Mouse (Mus musculus): ENCODE measurements around the gene Notch2. TPM values are rescaled to one million over a fixed set of nuclear protein-coding genes. Genes with fewer than 3 reads are reported as not detected.
A peak's percentile ranks its signal among the peaks of the same experiment; 100 is the strongest.
"Not testable (repeated sequence)": the region's sequence is repeated elsewhere in the genome, so short reads cannot be mapped to it uniquely, and the experiment has no call there.

The Notch2 gene
- polyA plus RNA-seq, 1 experiment from 2014 or later: 35.7 TPM

DNA sequence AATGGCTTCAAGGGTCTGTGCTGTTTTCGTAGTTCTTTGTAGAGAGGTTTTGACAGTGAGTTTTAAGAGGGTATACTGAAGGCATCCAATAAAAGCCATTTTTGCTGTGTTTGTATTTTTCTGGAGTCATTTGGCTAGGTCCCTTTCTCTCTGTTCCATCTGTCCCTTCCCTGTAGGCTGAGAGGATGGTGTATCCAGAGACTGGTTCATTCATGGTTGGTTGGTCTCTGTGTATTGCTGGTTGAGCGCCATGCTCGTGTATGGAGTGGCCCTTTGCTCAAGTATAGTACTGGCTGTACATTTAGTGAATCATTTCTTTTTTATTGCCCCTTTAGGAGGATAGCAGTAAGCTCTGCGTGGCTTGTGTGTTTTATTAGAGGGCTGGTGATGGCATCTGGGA is 30.3 kb downstream of the Notch2 start:
- H3K27me3 ChIP-seq: no peaks in the 10 kb centered on the region
- peaks cover 76% of the 10 kb centered on the region for H3K4me1 ChIP-seq (replicated peaks)
- H3K36me3 ChIP-seq: no peaks in the 10 kb centered on the region
- H3K9me3 ChIP-seq: no peaks in the 10 kb centered on the region
- peak overlapping the region; percentile 82 for H3K27ac ChIP-seq
- ATAC-seq (ENCODE audit: insufficient number of reproducible peaks, insufficient read depth, low FRiP score, low TSS enrichment, low read depth): no peak
- 45% methylated on average over 4 of the region's 4 CpGs for WGBS
- no peak overlapping the region for H3K9ac ChIP-seq (replicated peaks)
- no peak overlapping the region for H3K4me3 ChIP-seq (replicated peaks)
- no peak overlapping the region for H3K4me2 ChIP-seq

DNA sequence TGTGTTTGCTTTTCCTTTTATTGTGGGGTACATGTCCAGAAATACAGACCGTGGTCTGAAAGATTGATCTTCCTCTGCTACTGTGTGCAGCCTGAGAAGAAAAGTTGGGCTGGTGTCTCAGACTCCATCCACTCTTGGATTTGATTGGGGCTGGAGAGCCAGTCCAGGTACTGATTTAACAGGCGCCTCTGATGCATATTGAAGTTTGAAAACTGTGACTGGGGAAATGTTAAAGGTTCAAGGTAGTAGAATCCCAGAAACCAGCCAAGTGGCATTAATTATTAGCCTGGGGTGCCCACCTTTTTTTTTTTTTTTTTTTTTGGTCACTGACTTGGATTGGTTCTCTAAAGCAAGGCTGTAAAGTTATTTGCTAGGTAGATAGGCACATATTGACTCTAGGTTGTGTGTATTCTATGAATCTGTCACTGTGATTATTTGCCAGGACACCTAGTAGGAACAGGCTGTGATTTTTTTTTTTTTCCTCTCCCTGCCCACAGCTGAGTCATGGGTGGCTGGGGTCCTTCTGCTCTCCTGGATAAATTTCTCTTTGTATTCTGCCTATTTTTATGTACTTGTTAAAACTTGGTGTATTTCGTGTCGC is 31.5 kb downstream of the Notch2 start:
- H3K36me3 ChIP-seq: no peaks in the 10 kb centered on the region
- WGBS: 66% methylated on average over 4 of the region's 4 CpGs
- H3K4me2 ChIP-seq: no peak overlapping the region
- H3K27ac ChIP-seq: peak overlapping the region; percentile 72
- no peak for ATAC-seq (ENCODE audit: insufficient number of reproducible peaks, insufficient read depth, low FRiP score, low TSS enrichment, low read depth)
- H3K9me3 ChIP-seq: no peaks in the 10 kb centered on the region
- no peaks in the 10 kb centered on the region for H3K27me3 ChIP-seq
- no peak overlapping the region for H3K9ac ChIP-seq (replicated peaks)
- H3K4me3 ChIP-seq (replicated peaks): no peak overlapping the region
- H3K4me1 ChIP-seq (replicated peaks): peaks cover 73% of the 10 kb centered on the region

DNA sequence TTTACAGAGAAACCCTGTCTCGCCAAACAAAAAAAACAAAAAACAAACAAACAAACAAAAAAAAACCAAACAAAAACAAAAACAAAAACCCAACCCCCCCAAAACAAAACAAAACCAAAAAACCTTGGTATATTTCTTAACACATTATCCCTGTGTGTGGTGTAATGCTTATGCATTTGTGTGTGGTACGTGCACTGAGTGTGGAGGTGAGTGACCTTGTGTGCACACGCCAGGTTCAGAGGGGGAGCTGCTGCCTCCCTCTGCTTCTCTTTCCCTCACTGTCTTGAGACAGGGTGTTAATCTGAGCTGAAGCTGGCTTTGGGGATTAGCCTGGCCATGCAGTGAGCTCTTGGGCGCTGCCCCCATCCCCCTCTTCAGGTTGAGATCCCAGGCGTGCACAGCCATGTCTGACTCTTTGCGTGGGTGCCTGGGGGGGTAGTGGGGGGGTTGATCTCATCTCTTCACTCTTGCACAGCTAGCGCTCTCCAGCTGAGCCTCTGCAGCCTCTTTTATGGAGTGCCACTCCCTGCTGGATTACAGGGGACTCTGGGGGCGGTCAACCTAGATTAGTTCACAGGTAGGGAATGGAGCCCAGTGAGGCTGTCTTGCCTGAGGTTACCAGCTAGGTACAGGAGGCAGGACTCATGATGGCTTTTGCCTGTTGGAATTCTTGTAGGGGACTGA is 32.3 kb downstream of the Notch2 start:
- 51% methylated on average over 8 of the region's 8 CpGs for WGBS
- Histone ChIP-seq H3K4me2 (0 out of 2 replicates have a peak overlapping the region, but pooled peaks have one; percentile 1), H3K9ac (replicated peaks) (no peak overlapping the region), H3K4me3 (replicated peaks) (no peak overlapping the region), H3K36me3 (peaks cover 7% of the 10 kb centered on the region; the same call in 1 of the 2 replicates), H3K27ac (peak overlapping the region; percentile 50; the same call in 1 of the 2 replicates), H3K9me3 (no peaks in the 10 kb centered on the region), H3K4me1 (replicated peaks) (peaks cover 70% of the 10 kb centered on the region), H3K27me3 (no peaks in the 10 kb centered on the region)
- peak; percentile 54; the same call in 1 of the 2 replicates for ATAC-seq (ENCODE audit: insufficient number of reproducible peaks, insufficient read depth, low FRiP score, low TSS enrichment, low read depth)

DNA sequence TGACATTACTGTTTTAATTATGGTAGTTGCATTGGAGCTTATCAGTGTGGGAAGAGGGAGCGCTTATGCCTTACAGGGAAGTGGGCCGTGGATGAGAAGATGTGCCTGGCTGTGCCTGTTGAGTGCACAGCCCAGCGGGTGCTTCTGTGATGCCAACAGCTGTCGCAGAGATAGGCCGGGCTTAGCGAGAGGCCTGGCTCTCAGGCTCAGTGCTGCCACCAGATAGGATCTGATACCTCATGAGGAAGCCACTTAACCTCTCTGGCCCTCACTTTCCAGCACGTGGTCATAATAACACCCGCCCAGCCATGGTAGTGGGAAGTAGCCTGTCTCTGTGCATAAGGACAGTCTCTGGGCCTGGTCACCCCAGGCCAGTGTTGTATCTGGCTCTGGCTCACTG is 33.0 kb downstream of the Notch2 start:
- no peak overlapping the region for H3K9ac ChIP-seq (replicated peaks)
- no peak overlapping the region for H3K4me3 ChIP-seq (replicated peaks)
- 68% methylated on average over 8 of the region's 8 CpGs for whole genome bisulfite sequencing
- 0 out of 2 replicates have a peak overlapping the region, but pooled peaks have one; percentile 50 for H3K27ac ChIP-seq
- no peaks in the 10 kb centered on the region for H3K27me3 ChIP-seq
- no peaks in the 10 kb centered on the region for H3K9me3 ChIP-seq
- ATAC-seq (ENCODE audit: insufficient number of reproducible peaks, insufficient read depth, low FRiP score, low TSS enrichment, low read depth): no peak
- no peak overlapping the region for H3K4me2 ChIP-seq
- peaks cover 74% of the 10 kb centered on the region for H3K4me1 ChIP-seq (replicated peaks)
- peaks cover 8% of the 10 kb centered on the region; the same call in 1 of the 2 replicates for H3K36me3 ChIP-seq

DNA sequence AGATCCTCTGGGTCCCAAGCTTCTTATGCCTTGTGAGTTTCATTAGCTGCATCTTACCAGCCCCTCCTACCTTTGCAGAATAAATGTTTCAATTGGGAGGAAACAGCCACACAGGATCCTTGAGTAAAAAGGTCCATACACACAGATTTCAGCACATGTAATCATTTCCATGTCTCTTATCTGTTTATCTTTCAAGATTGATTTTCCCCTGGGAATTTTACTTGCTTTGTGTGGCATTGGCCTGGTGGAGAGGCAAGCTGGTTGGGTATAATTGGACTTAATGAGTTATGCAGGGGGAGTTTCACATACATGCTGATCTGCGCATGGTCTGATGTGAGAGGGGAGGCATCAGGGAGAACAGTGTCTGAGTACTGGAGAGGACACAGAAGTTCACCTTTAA is 36.3 kb downstream of the Notch2 start:
- Histone ChIP-seq H3K4me1 (replicated peaks) (peaks cover 70% of the 10 kb centered on the region), H3K4me3 (replicated peaks) (no peak overlapping the region), H3K27ac (0 out of 2 replicates have a peak overlapping the region, but pooled peaks have one; percentile 18), H3K9ac (replicated peaks) (no peak overlapping the region), H3K36me3 (peaks cover 8% of the 10 kb centered on the region; the same call in 1 of the 2 replicates), H3K4me2 (no peak overlapping the region), H3K27me3 (no peaks in the 10 kb centered on the region), H3K9me3 (no peaks in the 10 kb centered on the region)
- WGBS: 90% methylated on average over 1 of the region's 1 CpGs
- ATAC-seq (ENCODE audit: insufficient number of reproducible peaks, insufficient read depth, low FRiP score, low TSS enrichment, low read depth): no peak

DNA sequence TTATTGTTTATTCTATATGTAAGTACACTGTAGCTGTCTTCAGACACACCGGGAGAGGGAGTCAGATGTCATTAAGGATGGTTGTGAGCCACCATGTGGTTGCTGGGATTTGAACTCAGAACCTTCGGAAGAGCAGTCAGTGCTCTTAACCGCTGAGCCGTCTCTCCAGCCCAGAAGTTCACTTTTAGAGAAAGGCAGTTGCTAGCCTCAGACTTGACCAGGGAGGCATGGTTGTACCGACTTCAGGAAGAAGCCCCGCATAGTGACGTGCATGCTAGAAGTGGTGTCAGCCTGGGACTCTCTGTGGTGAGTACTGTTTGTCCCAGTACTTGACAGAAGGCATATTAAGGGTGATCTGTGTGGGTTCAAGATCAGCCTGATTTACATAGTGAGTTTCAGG is 36.8 kb downstream of the Notch2 start:
- not testable (repeated sequence) for H3K4me2 ChIP-seq; H3K27ac ChIP-seq; H3K9ac ChIP-seq (replicated peaks); H3K9me3 ChIP-seq; H3K36me3 ChIP-seq; H3K4me3 ChIP-seq (replicated peaks); ATAC-seq (ENCODE audit: insufficient number of reproducible peaks, insufficient read depth, low FRiP score, low TSS enrichment, low read depth); H3K27me3 ChIP-seq
- WGBS: 94% methylated on average over 7 of the region's 7 CpGs
- peaks cover 70% of the 10 kb centered on the region for H3K4me1 ChIP-seq (replicated peaks)

DNA sequence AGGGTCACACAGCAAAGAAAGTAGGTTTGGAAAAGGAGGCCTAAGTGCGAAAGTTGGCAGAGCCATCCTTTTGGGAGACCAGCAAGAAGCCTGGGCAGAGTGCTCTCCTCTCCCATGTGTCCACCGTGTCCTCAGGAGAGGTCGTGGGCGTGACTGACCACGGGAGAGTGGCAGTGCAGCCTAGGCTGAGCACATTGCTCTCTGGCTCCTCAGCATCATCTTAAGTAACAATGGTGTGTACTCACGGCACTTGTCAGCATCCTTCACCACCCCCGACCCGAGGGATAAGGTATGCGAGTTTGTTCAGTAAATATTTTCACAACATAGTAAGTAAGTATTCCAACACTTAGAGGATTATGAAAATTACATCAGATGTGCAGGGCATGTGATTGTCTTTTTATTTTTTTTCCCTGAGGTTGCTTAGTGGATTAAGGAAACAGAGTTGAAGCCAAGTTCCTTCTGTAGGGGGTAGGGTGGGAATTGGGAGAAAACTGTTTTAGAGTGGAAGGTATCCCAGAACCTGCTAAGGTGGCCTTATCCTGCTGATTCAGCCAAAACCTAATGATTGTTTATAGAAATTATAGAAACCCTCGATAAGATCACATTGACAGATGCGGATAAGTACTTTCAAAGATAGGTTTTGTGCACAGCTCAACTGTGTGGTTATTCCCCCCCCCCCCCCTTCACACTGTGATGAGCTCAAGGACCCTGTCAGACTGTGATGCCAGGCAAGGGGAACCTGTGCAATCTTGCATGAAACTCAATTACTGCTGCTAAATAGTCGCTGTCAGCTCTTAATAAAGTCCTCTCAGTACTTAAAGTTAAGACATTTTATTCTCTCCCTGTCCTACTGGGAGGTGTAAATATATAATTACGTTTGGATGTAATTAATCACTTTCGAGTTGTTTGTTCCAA is 37.4 kb downstream of the Notch2 start:
- no peak for ATAC-seq (ENCODE audit: insufficient number of reproducible peaks, insufficient read depth, low FRiP score, low TSS enrichment, low read depth)
- H3K4me2 ChIP-seq: no peak overlapping the region
- WGBS: 74% methylated on average over 14 of the region's 14 CpGs
- no peaks in the 10 kb centered on the region for H3K9me3 ChIP-seq
- no peak overlapping the region for H3K27ac ChIP-seq
- H3K9ac ChIP-seq (replicated peaks): no peak overlapping the region
- H3K36me3 ChIP-seq: peaks cover 8% of the 10 kb centered on the region; the same call in 1 of the 2 replicates
- H3K4me3 ChIP-seq (replicated peaks): no peak overlapping the region
- no peaks in the 10 kb centered on the region for H3K27me3 ChIP-seq
- H3K4me1 ChIP-seq (replicated peaks): peaks cover 70% of the 10 kb centered on the region

DNA sequence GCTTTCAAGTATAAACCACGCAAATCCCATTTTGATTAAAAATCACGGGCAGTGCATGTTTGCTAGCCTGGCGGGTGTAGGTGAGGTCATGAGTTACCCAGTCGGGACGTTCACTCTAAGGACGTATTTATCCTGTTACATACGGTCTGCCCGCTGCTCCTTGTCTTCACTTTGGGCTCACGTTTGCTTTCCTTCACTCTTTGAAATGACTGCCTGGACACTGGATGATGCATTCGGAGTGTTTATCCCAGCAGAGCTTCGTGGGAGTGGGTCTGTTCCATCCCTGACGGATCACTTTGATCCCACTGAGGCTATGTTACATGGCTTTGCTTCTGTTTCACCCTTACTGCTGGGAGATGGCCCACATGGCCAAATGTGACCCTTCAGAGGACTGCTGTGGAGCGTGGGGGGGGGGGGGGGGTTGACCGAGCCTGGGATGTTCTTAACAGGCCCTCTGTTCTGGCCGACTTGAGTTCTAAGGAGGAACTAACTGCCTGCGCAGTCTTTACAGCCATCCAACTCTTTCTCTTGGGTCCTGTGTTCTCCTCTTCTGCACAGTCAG is 38.2 kb downstream of the Notch2 start:
- Histone ChIP-seq H3K27me3 (no peaks in the 10 kb centered on the region), H3K27ac (peak overlapping the region; percentile 30; the same call in 1 of the 2 replicates), H3K4me1 (replicated peaks) (peaks cover 70% of the 10 kb centered on the region), H3K9me3 (no peaks in the 10 kb centered on the region), H3K36me3 (peaks cover 8% of the 10 kb centered on the region; the same call in 1 of the 2 replicates), H3K4me2 (no peak overlapping the region), H3K9ac (replicated peaks) (no peak overlapping the region), H3K4me3 (replicated peaks) (no peak overlapping the region)
- no peak for ATAC-seq (ENCODE audit: insufficient number of reproducible peaks, insufficient read depth, low FRiP score, low TSS enrichment, low read depth)
- 43% methylated on average over 16 of the region's 16 CpGs for WGBS

DNA sequence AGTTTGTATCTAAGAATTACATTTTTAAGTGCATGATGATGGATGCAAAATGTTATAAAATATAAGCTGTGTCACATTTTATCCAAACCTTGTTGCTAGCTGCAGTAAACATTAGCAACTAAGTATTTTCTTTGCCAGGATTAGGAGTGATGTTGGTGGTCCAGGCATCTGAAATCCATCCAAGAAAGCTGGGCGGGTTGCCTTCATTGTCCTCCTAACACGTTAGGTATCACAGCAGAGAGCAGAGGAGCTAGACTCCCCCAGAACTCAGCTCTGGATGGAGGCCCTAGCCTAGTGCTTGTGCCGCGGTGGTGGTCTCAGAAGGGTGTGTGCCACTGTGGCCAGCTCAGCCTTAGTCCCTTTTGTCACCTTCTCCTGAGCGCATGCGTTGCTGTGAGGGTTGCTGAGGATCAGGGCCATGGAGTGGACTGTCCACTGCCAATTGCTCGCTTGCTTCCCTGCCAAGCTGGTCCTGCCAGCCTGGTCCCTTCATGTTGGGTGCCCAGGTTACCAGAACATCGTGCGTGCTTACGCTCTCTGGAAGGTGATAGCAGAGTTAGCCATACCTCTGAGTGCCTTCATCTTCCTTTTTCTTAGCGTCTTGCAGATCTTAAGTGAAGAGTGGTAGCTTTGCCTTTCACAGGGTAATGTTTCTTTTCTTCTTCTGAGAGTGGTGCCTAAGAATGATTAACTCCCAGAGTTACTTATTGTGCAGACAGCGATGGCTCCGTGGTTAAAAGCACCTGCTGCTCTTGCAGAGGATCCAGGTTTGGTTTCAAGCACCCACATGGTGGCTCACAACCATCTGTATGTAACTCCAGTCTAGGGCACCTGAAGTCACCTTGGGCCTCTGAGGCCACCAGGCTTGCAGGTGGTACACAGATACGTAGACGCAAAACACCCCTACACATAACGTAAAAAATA is 39.4 kb downstream of the Notch2 start:
- Histone ChIP-seq H3K4me2 (no peak overlapping the region), H3K4me1 (replicated peaks) (peaks cover 70% of the 10 kb centered on the region), H3K27me3 (no peaks in the 10 kb centered on the region), H3K36me3 (peaks cover 8% of the 10 kb centered on the region; the same call in 1 of the 2 replicates), H3K9me3 (no peaks in the 10 kb centered on the region), H3K27ac (peak overlapping the region; percentile 35; the same call in 1 of the 2 replicates), H3K4me3 (replicated peaks) (no peak overlapping the region), H3K9ac (replicated peaks) (no peak overlapping the region)
- no peak for ATAC-seq (ENCODE audit: insufficient number of reproducible peaks, insufficient read depth, low FRiP score, low TSS enrichment, low read depth)
- 90% methylated on average over 16 of the region's 16 CpGs for WGBS

DNA sequence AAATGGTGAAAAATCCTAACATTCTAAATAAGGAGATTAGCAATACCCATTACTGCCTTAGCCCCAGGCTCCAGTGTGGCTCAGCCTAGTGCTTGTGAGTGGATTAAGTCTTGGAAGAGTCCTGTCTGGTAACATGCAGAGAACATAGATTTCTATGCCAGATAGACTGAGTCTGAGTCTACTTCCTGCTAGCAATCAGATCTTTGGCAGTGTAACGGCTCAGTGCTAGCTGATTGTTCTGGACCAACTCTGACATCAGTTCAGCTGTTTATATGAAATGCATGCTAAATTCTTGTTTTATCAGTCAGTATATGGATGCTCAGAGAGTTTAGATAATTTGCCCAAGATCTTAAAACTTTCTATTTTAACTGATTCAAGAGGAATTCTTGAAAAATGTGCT is 40.5 kb downstream of the Notch2 start:
- WGBS: 71% methylated on average over 1 of the region's 1 CpGs
- H3K4me3 ChIP-seq (replicated peaks): no peak overlapping the region
- H3K9me3 ChIP-seq: no peaks in the 10 kb centered on the region
- no peaks in the 10 kb centered on the region for H3K27me3 ChIP-seq
- H3K4me2 ChIP-seq: no peak overlapping the region
- no peak overlapping the region for H3K9ac ChIP-seq (replicated peaks)
- no peak overlapping the region for H3K27ac ChIP-seq
- peaks cover 12% of the 10 kb centered on the region for H3K36me3 ChIP-seq
- peaks cover 78% of the 10 kb centered on the region for H3K4me1 ChIP-seq (replicated peaks)
- no peak for ATAC-seq (ENCODE audit: insufficient number of reproducible peaks, insufficient read depth, low FRiP score, low TSS enrichment, low read depth)
